Mouse (Mus musculus): Measurements from ENCODE around the gene Bend4. TPM values are rescaled to one million over a fixed set of nuclear protein-coding genes. Genes with fewer than 3 reads are reported as not detected.

Gene Bend4
- polyA plus RNA-seq, 1 experiment, result 0.12 TPM

DNA sequence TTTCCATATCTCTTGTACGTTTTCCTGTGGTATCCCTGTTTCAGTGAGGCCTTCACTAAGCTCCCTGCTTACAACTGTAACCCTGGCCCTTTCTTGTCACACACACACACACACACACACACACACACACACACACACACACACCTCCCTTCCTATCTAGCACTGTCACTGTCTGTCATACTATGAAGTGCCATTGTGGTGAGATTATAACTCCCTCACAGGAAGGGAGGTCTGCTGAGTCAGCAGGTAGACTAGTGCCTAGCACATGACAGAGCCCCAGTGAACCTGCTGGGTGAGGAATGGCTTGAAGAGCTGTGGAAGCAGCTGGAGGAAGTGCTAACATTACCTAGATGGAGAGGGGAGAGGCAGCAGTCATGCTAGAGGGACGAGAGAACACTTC lies 9.3 kb upstream of the Bend4 start:
- H3K27ac ChIP-seq (replicated peaks; ENCODE audit: low read depth, low read length), result no peak overlapping the region

DNA sequence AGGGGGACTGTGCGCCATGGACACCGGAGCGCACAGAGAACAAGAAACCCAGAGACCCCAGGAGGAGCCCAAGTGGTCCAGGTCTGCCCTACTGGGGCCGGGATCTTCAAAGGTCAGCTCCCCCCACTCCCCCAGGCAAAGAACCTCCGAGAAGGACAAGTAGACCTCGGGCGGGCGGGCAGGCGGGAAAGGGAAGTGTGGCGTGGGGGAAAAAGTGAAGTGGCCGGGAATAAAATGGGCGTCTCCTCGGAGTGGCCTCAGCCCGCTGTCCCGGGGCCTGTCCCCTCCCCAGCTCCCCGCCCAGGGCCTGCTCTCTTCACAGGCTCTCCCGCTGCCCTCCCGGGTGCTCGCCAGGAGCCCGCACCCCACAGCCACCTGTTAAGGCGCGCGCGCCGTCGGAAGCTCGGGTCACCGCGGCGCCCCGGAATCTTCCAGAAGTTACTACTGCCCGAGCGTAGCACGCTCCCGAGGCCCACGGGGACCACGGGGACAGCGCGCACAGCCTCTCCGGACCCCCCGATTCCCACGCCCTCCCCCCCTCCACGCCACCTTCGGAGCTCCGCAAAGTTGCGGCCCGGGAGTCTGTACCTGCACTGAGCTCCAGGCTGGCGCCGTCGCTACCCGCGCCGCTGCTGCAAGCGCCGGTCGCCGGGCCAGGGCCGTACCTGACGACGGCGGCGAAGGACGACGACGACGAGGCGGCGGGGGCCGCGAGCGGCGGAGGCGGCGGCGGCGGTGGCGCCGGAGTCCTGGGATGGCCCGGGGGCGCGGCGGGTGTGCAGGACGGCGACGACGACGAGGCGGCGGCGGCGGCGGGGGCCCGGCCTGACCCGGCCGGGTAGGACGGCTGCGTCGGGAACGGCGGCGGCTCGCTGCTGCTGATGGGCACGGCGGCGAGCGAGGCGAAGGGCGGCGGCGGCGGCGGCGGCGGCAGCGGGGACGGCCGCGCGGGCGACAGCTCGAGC lies 1.4 kb downstream of the Bend4 start:
- no peak overlapping the region for H3K27ac ChIP-seq (replicated peaks; ENCODE audit: low read depth, low read length)
- no peaks in the 10 kb centered on the region for H3K4me1 ChIP-seq (ENCODE audit: control insufficient read depth, insufficient read depth, insufficient read length, low read length)
- peak overlapping the region; percentile 65 for H3K4me3 ChIP-seq (ENCODE audit: insufficient read depth, low read depth, low read length)

More for the DNA sequence above, 9.3 kb upstream of the Bend4 start:
- Histone ChIP-seq H3K4me1 (ENCODE audit: control insufficient read depth, insufficient read depth, insufficient read length, low read length) (no peaks in the 10 kb centered on the region), H3K4me3 (ENCODE audit: insufficient read depth, low read depth, low read length) (no peak overlapping the region)

DNA sequence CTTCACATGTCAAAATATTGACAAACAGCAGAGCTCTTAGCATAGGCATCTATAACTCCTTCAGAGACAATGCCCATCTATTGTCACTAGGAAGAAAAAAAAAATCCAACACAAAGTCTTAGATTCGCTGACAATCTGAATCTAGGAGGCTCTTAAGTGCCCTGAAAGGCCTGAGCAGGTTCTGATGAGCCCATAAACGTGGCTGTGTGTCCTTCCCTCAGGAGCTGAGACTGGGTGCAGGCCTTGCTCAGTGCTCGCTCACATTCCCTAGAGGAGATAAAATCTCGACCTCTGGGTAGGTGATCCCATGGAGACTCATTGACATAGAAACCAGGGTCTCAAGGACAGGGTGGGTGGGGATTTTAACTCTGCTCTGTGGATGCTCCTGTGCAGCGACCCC lies 2.1 kb downstream of the Bend4 start:
- Histone ChIP-seq H3K4me1 (ENCODE audit: control insufficient read depth, insufficient read depth, insufficient read length, low read length) (no peaks in the 10 kb centered on the region), H3K27ac (replicated peaks; ENCODE audit: low read depth, low read length) (no peak overlapping the region), H3K4me3 (ENCODE audit: insufficient read depth, low read depth, low read length) (no peak overlapping the region)

DNA sequence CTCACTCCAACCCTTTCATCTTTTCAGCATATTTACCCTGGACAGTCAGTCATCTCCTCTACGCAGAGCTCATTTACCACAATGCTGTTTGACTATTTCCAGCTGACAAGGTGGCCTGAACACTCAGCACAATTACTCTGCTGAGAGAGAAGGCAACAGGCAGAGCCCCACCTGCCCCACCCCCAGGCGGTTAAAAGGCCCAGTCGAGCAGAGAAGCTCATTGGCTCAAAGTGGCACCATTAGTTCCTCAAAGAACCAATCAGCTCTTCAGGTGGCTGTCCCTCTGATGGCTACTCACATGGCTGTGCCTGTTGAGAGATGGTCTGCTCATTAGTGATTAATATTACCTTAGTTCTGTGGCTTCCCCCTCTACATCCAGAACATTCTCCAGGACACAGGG lies 3.5 kb downstream of the Bend4 start:
- no peak overlapping the region for H3K4me3 ChIP-seq (ENCODE audit: insufficient read depth, low read depth, low read length)
- no peaks in the 10 kb centered on the region for H3K4me1 ChIP-seq (ENCODE audit: control insufficient read depth, insufficient read depth, insufficient read length, low read length)
- no peak overlapping the region for H3K27ac ChIP-seq (replicated peaks; ENCODE audit: low read depth, low read length)

DNA sequence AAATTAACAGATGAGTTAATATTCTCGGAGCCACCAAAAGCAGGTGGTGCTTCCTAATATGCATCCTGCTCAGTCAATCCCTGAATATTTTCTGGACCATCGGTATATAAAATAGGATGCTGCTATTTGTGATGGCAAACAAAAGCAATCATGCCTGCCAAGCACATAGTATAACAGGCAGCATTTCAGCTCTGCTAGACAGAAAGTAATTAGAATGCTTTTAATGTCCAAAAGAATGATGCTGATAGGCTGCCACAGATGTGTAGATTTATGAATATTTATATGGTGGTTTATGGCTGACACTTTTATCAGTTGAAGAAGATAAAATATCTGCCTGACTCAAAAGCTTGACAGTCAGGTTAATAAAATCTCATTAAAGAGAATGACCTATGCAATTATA lies 4.1 kb downstream of the Bend4 start:
- no peak overlapping the region for H3K4me3 ChIP-seq (ENCODE audit: insufficient read depth, low read depth, low read length)
- no peaks in the 10 kb centered on the region for H3K4me1 ChIP-seq (ENCODE audit: control insufficient read depth, insufficient read depth, insufficient read length, low read length)
- no peak overlapping the region for H3K27ac ChIP-seq (replicated peaks; ENCODE audit: low read depth, low read length)

DNA sequence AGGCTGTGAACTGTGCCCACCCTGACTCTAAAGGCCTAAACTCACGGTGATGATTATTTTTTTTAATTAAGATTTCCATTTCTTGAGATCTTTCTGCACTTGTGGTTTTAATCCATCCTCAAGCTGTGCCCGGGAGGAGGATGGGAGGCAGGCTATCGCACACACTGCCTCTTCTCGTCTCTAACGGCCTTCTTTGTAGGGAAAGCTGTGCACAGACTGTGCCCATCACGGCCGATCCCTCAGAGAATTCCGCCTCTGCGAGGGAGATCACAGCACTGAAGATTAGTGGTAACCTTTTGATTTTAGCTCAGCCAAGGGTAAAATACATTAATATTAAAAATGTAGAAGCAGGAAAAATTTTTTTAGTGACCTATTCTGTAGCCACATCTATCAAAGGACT lies 4.8 kb downstream of the Bend4 start:
- Histone ChIP-seq H3K4me3 (ENCODE audit: insufficient read depth, low read depth, low read length) (no peak overlapping the region), H3K27ac (replicated peaks; ENCODE audit: low read depth, low read length) (no peak overlapping the region), H3K4me1 (ENCODE audit: control insufficient read depth, insufficient read depth, insufficient read length, low read length) (no peaks in the 10 kb centered on the region)

DNA sequence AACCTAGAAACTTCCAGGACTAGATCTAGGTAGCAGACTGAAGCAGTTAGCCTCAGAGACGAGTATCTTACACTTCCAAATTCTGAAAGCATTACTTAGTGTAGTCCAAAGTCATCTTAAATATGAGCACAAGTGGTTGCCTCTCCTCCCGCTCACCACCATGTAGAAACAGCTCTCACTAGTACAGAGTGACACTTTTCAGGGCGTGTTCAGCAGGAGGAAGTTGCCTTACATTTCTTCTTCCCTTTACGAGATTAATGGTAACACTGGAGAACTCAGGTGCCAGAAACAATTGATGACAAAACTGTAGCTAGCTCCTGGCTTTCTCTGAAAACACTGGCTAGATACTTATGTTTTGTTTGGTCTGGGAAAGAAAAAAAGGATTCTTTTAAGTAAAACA lies 8.7 kb downstream of the Bend4 start:
- H3K27ac ChIP-seq (replicated peaks; ENCODE audit: low read depth, low read length), result no peak overlapping the region
- no peaks in the 10 kb centered on the region for H3K4me1 ChIP-seq (ENCODE audit: control insufficient read depth, insufficient read depth, insufficient read length, low read length)
- no peak overlapping the region for H3K4me3 ChIP-seq (ENCODE audit: insufficient read depth, low read depth, low read length)

DNA sequence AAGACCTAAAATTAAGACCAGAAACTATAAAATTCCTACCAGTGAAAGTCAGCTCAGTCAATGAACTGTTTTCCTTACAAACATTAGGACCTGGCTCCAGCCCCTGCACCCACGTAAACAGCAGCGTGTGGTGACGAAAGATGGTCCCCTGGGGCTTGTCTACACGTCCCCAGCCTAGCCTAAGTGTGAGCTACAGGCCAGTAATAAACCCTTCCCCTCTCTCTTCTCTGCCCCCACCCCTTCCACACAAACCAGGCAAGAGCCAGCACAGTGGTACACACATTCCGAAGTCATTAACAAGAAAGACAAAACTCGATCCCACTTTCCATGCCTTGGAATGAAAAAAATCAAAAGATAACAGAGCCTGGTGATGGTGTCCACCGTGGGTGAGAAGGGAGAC lies 16.6 kb downstream of the Bend4 start:
- no peak overlapping the region for H3K4me3 ChIP-seq (ENCODE audit: insufficient read depth, low read depth, low read length)
- H3K27ac ChIP-seq (replicated peaks; ENCODE audit: low read depth, low read length), result no peak overlapping the region
- H3K4me1 ChIP-seq (ENCODE audit: control insufficient read depth, insufficient read depth, insufficient read length, low read length), result no peaks in the 10 kb centered on the region

DNA sequence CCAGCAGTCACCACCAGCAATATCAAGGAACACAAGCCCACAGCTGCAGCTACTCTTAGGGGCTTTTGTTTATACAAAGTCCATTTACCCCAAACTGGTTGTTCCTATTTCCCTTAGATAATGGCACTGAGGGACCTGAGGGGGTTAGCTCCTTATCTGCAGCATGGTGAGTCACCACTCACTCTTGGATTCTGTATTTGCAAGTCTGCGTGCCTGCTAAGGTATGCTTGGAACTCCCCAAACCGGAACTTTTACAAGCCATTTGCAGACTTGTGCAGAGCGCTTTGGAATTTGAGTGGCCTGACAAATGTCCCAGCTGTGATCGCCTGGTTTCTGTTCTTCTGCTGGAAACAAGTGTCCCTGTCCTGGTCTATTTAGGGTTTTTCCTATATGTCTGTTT lies 17.7 kb downstream of the Bend4 start:
- no peak overlapping the region for H3K27ac ChIP-seq (replicated peaks; ENCODE audit: low read depth, low read length)
- no peaks in the 10 kb centered on the region for H3K4me1 ChIP-seq (ENCODE audit: control insufficient read depth, insufficient read depth, insufficient read length, low read length)
- H3K4me3 ChIP-seq (ENCODE audit: insufficient read depth, low read depth, low read length), result no peak overlapping the region

DNA sequence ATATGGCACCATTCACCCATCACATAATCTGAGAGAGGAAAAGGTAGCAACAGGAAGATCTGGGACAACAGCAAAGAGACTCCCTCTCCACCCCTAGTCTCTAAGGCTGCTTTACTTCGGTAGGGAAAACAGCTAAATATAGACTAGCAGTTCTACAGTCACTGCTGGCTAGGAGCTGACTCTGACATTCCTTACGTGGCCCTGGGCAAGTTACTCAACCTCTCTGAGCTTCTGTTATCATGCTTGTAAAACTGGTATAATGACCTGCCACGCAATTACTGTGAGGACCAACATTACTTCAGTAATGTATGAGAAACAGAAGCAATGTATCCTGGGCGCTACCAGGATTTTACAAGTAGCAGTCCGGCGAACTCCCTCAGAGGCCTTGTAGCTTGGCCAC lies 19.7 kb downstream of the Bend4 start:
- no peak overlapping the region for H3K4me3 ChIP-seq (ENCODE audit: insufficient read depth, low read depth, low read length)
- H3K4me1 ChIP-seq (ENCODE audit: control insufficient read depth, insufficient read depth, insufficient read length, low read length), result no peaks in the 10 kb centered on the region
- H3K27ac ChIP-seq (replicated peaks; ENCODE audit: low read depth, low read length), result no peak overlapping the region

DNA sequence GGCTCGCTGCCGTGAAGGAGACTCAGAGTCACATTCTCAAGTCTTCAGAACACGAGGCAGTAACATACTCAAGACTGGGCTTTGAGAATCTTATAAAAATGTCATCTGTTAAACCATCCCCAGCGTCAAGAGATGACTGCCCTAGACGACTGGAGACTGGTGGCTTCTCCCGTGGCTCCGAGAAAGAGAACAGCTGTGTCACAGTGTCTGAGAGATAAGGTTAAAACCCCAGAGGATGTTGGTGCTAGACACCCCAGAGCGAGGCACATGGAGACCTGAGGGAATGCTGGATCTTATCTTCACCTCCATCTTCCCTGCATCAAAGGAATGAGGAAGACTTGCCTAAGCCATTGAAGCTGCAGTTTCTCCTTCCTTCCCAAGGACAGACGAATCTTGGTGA lies 23.2 kb downstream of the Bend4 start:
- H3K27ac ChIP-seq (replicated peaks; ENCODE audit: low read depth, low read length), result no peak overlapping the region
- H3K4me1 ChIP-seq (ENCODE audit: control insufficient read depth, insufficient read depth, insufficient read length, low read length), result no peaks in the 10 kb centered on the region
- H3K4me3 ChIP-seq (ENCODE audit: insufficient read depth, low read depth, low read length), result no peak overlapping the region

DNA sequence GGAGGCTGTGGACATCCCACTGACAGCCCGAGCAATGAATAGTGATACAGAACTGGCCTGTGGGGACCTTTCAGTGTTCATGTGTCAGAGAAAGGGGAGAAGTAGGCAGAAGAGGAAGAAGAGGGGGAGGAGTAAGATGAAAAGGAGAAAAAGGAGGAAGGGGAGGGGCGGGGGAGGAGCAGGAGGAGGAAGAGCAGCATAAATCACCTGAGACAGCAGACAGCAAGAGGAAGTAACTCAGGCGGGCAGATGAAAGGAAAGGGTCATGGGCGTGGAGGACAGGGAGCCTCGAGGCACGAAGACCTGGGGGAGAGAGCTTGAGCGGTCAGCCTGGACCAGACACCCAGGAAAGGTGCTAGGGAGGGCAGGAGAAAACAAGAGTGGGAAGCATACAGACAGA lies 23.7 kb downstream of the Bend4 start:
- Histone ChIP-seq H3K4me1 (ENCODE audit: control insufficient read depth, insufficient read depth, insufficient read length, low read length) (no peaks in the 10 kb centered on the region), H3K27ac (replicated peaks; ENCODE audit: low read depth, low read length) (no peak overlapping the region), H3K4me3 (ENCODE audit: insufficient read depth, low read depth, low read length) (no peak overlapping the region)

DNA sequence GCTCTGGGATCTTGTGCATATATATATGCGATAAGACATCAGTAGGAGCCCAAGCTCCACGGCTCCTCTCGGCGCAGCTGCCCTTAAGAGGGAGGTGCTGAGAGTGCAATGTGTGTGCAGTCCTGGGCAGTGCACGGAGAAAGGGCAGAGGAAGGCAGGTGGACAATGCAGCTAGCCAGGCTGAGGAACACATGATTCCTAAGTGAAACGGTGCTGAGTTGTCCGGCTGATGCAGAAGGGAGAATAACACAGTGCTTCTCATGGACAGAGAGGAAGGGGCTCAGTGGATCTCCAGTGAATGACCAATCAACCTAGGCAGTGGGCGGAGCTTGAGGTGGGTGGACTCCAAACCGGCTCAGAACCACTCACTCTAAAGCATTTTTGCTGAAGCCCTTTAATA lies 26.5 kb downstream of the Bend4 start:
- no peak overlapping the region for H3K27ac ChIP-seq (replicated peaks; ENCODE audit: low read depth, low read length)
- no peaks in the 10 kb centered on the region for H3K4me1 ChIP-seq (ENCODE audit: control insufficient read depth, insufficient read depth, insufficient read length, low read length)
- no peak overlapping the region for H3K4me3 ChIP-seq (ENCODE audit: insufficient read depth, low read depth, low read length)

DNA sequence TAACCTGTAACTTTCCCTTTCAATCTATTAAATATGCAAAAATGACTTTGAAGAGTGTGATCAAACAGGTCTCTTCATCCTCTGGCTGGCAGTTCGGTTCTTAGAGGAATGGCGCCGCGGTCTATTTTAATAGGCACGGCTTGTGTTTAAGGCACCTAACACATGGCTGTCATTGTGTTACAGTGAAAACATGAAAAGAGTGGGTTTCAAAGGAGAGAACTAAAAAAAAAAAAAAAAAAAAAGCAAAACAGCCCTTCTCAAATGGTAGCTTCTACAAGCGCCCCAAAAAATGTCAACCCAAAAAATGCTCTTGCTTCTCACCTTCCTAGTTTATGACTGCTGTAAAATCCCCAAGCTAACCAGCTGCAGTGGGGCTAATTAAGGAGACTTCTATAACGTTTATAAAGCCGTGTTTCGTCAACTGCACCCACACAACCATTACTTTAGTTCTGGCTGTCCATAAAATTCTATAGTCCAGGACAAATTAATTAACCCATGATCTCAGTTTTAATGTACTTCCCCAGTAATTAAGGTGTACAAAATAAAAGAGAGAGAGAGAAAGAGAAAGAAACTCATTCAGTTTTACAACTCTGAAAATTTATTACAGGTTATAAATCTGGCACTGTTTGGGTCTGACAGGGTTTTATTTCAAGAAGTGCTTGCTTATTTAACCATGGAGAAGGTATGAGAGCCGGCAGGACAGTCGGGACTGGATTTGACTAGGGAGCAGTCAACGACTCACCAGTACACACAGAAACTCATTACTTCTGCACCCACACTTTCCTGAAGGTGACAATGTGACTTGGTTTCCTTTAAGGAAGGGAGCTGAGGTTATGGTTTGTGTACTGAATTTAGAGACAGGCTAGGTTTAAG lies 27.3 kb downstream of the Bend4 start:
- no peak overlapping the region for H3K27ac ChIP-seq (replicated peaks; ENCODE audit: low read depth, low read length)
- H3K4me3 ChIP-seq (ENCODE audit: insufficient read depth, low read depth, low read length), result no peak overlapping the region

DNA sequence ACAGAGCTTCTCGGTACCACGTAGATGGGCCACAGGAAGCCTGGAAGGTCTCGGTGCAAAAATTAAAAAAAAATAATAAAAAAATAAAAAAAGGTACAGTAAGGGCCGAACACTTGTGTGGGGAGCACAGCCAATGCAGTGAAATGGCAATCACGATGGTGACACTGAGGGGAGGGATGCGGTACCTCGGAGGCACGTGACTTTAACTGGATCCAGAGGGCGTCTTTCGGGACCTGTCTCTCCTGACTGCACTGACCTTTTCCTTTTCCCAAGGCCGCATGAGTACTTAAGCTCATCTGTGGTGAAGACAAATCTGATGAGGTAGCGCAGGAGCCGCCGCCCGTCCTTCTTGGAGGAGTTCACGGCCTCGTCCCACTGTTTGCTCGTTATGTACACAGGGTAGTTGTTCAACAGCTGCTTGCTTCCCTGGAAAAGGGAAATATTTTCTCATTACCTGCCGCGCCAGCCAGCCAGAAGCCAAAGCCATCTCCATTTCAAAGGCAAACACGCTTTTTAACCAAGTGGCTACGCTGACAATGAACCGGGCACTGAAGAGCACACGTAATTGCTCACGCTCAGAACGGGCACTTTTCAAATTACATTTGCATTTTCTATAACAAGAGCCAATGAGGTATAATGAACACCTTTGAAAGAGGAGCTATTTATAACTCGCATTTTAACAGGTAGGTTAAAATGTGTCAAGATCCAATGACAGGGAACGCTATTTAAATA lies 28.1 kb downstream of the Bend4 start:
- Histone ChIP-seq H3K4me1 (ENCODE audit: control insufficient read depth, insufficient read depth, insufficient read length, low read length) (no peaks in the 10 kb centered on the region), H3K27ac (replicated peaks; ENCODE audit: low read depth, low read length) (no peak overlapping the region), H3K4me3 (ENCODE audit: insufficient read depth, low read depth, low read length) (no peak overlapping the region)

More for the DNA sequence above, 27.3 kb downstream of the Bend4 start:
- H3K4me1 ChIP-seq (ENCODE audit: control insufficient read depth, insufficient read depth, insufficient read length, low read length), result no peaks in the 10 kb centered on the region

All from brown adipose tissue, adult 24 weeks (tissue).